Mouse (Mus musculus): Measurements from ENCODE around the gene Srxn1. TPM values are rescaled to one million over a fixed set of nuclear protein-coding genes. Genes with fewer than 3 reads are reported as not detected.

The Srxn1 gene
- polyA plus RNA-seq, 1 experiment from 2014 or later: 7.7 TPM

DNA sequence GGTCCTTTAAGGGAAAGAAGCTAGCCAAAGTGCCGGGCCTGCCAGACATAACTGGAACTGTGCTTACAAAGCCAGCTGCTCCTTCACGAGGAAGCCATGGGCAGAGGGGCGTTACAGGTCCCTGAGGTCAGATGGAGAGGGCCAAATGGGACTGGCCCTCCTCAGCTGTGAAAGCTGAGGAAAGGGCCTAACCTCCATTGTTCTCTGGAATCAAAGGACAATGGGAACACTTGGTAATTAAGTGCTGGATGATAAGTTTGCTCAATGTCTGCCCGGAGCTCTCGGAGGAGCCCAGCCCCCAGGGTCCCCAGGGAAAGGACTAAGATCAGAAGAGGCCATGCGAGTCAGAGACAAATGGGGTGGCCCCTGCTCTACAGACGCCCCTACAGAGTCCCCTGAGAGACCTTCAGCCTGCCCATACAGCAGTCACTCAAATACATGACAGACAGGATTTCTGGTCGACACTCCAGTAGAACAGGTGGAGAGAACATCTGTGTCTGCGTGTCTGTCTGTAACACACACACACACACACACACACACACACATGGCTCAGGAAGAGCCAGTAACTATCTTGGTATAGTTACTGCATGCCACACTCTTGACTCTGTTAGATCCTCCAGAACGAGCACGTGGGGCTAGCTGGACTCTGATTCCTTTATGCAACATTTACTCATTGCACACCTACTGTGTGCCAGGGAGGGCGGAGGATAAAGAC, 13.8 kb upstream of the Srxn1 start:
- Histone ChIP-seq H3K9me3 (no peaks in the 10 kb centered on the region), H3K27ac (replicated peaks) (no peak overlapping the region), H3K36me3 (no peaks in the 10 kb centered on the region), H3K4me3 (no peak overlapping the region), H3K9ac (no peak overlapping the region), H3K27me3 (replicated peaks) (peaks cover 86% of the 10 kb centered on the region), H3K4me2 (no peak overlapping the region), H3K4me1 (peaks cover 35% of the 10 kb centered on the region)
- ATAC-seq (ENCODE audit: extremely low read depth, insufficient number of reproducible peaks, low FRiP score, low TSS enrichment): no peak
- WGBS: 36% methylated on average over 12 of the region's 12 CpGs

DNA sequence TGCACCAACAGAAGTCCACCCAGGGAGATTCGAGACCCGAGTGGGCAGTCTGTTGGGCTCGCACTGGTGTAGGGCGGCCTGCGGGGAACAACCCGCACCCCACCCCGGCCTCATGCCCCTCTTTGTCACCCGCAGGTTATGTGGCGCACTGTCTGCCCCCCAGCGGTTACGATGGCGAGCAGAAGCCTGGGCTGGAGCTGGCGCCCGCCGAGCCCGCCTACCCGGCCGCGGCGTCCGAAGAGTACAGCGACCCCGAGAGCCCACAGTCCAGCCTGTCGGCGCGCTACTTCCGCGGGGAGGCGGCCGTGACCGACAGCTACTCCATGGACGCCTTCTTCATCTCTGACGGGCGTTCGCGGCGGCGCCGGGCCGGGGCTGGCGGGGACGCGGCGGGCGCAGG, 12.4 kb upstream of the Srxn1 start:
- peak overlapping the region; percentile 75 for H3K4me2 ChIP-seq
- H3K27me3 ChIP-seq (replicated peaks): peaks cover 97% of the 10 kb centered on the region
- no peaks in the 10 kb centered on the region for H3K36me3 ChIP-seq
- WGBS: 3% methylated on average over 38 of the region's 45 CpGs
- H3K4me1 ChIP-seq: peaks cover 21% of the 10 kb centered on the region
- H3K9me3 ChIP-seq: no peaks in the 10 kb centered on the region
- H3K9ac ChIP-seq: peak overlapping the region; percentile 70
- peak overlapping the region; percentile 54 for H3K4me3 ChIP-seq
- no peak overlapping the region for H3K27ac ChIP-seq (replicated peaks)
- ATAC-seq (ENCODE audit: extremely low read depth, insufficient number of reproducible peaks, low FRiP score, low TSS enrichment): no peak

DNA sequence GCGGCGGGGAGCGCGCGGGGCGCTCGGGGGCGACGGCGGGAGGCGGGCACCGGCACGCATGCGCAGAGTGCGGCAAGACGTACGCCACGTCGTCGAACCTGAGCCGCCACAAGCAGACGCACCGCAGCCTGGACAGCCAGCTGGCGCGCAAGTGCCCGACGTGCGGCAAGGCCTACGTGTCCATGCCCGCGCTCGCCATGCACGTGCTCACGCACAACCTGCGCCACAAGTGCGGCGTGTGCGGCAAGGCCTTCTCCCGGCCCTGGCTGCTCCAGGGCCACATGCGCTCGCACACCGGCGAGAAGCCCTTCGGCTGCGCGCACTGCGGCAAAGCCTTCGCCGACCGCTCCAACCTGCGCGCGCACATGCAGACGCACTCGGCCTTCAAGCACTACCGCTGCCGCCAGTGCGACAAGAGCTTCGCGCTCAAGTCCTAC, 11.9 kb upstream of the Srxn1 start:
- ATAC-seq (ENCODE audit: extremely low read depth, insufficient number of reproducible peaks, low FRiP score, low TSS enrichment): no peak
- Histone ChIP-seq H3K36me3 (no peaks in the 10 kb centered on the region), H3K4me3 (peak overlapping the region; percentile 54), H3K9me3 (no peaks in the 10 kb centered on the region), H3K27me3 (replicated peaks) (peaks cover 98% of the 10 kb centered on the region), H3K9ac (peak overlapping the region; percentile 70), H3K27ac (replicated peaks) (no peak overlapping the region), H3K4me1 (peaks cover 18% of the 10 kb centered on the region), H3K4me2 (peak overlapping the region; percentile 75)
- 4% methylated on average over 58 of the region's 60 CpGs for WGBS

DNA sequence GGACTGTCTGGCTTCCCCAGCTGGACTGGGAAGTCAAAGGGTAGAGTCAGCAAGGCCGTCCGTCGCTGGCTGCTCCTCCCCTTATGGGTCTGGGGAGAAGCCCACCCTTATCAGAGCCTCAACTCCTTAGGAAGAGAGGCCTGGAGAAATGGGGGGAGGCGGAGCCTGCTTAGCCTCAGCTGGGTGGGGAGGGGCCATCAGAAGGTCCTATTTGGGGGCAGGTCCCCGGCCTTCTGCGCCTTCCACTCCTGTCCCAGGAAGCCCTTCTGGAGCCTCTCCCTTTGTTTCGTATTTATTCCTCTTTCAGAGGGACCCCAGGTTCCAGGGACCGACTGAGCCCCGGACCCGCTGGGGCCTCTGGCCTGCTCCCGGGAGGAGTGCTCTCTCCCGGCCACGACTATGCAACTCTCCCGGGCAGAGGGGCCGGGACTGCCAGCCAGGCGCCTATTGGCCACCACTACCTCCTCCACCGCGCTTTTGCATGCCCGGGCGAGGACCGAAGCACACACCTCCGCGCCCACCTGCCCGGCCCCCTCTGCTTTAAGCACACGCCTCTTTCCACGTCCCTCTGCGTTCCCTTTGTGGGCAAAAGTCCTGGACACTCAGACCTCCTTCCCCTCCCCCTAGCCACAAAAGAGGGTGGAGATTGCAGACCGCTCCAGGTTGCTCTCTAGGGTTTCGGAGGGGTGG, 10.3 kb upstream of the Srxn1 start:
- H3K9ac ChIP-seq: peak overlapping the region; percentile 37
- H3K27ac ChIP-seq (replicated peaks): no peak overlapping the region

DNA sequence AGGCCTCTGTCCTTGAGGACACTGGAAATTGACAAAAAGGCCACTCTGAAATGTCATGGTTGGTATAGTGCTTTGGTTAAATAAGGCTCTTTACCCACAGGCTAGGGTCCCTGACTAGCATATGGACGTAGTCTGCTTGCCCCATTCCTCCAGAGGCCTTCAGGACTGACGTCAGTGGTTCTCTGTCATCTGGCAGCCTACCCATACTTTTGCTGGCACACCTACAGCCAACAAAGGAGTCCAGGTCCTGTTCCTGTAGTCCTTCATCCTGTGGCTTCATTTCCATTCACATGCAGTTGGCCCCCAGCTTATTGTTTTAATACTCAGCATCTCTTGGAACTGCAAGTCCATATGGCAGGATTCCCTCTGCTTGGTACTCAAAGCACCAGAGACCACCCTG, 8.4 kb upstream of the Srxn1 start:
- no peak overlapping the region for H3K9ac ChIP-seq
- no peak overlapping the region for H3K4me3 ChIP-seq
- H3K27me3 ChIP-seq (replicated peaks): peaks cover 97% of the 10 kb centered on the region
- no peak overlapping the region for H3K27ac ChIP-seq (replicated peaks)
- ATAC-seq (ENCODE audit: extremely low read depth, insufficient number of reproducible peaks, low FRiP score, low TSS enrichment): no peak
- WGBS: 61% methylated on average over 2 of the region's 2 CpGs
- H3K36me3 ChIP-seq: no peaks in the 10 kb centered on the region
- no peaks in the 10 kb centered on the region for H3K9me3 ChIP-seq
- H3K4me2 ChIP-seq: no peak overlapping the region
- peaks cover 18% of the 10 kb centered on the region for H3K4me1 ChIP-seq

More for the DNA sequence above, 10.3 kb upstream of the Srxn1 start:
- 5% methylated on average over 29 of the region's 29 CpGs for WGBS
- no peak for ATAC-seq (ENCODE audit: extremely low read depth, insufficient number of reproducible peaks, low FRiP score, low TSS enrichment)
- Histone ChIP-seq H3K4me1 (peaks cover 18% of the 10 kb centered on the region), H3K4me2 (peak overlapping the region; percentile 56), H3K36me3 (no peaks in the 10 kb centered on the region), H3K27me3 (replicated peaks) (peaks cover 98% of the 10 kb centered on the region), H3K9me3 (no peaks in the 10 kb centered on the region), H3K4me3 (peak overlapping the region; percentile 29)

DNA sequence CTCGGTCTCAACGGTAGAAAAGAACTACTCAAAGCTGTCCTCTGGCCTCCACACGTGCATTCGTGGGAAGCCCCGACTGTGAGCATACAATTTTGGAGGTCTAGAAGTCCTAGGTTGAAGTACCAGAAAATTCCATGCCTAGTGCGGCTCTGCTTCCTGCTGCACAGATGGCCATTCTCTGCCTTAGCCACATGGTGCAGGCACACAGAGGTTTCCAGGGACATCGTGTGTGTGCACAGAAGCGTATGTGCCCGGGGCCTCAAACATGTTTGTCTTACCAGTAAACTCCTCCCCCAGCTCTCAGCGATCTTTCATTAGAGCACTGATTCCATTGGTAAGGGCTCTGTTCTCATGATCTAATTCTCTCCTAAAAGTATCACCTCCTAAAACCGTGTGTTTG, 7.4 kb upstream of the Srxn1 start:
- Histone ChIP-seq H3K27ac (replicated peaks) (no peak overlapping the region), H3K9me3 (no peaks in the 10 kb centered on the region), H3K4me1 (peaks cover 18% of the 10 kb centered on the region), H3K4me3 (no peak overlapping the region), H3K4me2 (no peak overlapping the region), H3K36me3 (no peaks in the 10 kb centered on the region), H3K27me3 (replicated peaks) (peaks cover 97% of the 10 kb centered on the region), H3K9ac (no peak overlapping the region)
- ATAC-seq (ENCODE audit: extremely low read depth, insufficient number of reproducible peaks, low FRiP score, low TSS enrichment): no peak
- WGBS: 77% methylated on average over 11 of the region's 11 CpGs

DNA sequence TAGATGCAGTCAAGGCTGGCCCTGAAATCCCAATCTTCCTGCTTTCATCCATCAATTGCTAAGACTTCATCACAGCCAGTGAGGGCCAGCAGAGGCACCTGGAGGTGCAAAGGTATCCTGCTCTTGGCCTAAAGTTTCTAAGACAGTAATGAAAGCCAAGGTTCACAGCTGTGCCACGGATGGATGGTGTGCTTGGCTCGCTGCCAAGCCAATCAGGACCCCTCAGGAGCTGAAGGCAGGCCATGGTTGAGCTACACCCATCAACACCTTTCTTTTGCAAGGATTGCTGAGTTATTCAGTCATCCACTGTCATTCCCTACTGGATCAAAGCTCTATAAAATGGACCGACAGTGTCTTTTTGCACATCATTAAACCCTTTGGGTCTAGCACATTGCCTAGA, 5.8 kb upstream of the Srxn1 start:
- no peak overlapping the region for H3K9ac ChIP-seq
- peaks cover 8% of the 10 kb centered on the region for H3K4me1 ChIP-seq
- H3K9me3 ChIP-seq: no peaks in the 10 kb centered on the region
- no peak for ATAC-seq (ENCODE audit: extremely low read depth, insufficient number of reproducible peaks, low FRiP score, low TSS enrichment)
- peaks cover 87% of the 10 kb centered on the region for H3K27me3 ChIP-seq (replicated peaks)
- no peaks in the 10 kb centered on the region for H3K36me3 ChIP-seq
- 59% methylated on average over 3 of the region's 3 CpGs for WGBS
- H3K4me2 ChIP-seq: no peak overlapping the region
- H3K27ac ChIP-seq (replicated peaks): no peak overlapping the region
- no peak overlapping the region for H3K4me3 ChIP-seq

DNA sequence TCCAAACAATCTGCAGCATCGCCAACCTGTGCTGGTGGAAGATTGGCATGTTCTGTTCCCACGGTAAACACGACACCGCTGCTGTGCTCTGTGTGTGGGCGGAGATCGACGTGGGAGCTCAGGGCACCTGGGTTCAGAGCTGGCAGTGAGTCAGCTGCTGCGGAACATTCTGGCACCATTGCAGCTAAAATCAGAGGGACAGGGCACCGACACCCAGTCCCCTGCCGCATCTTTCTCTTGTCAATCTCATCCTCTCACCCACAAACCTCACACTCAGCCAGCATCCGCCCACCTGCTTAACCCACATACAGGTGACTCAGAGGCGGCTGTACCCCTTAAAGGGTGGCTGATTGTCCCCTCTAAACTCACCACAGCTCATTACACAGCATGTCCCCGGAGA, 3.6 kb upstream of the Srxn1 start:
- no peaks in the 10 kb centered on the region for H3K9me3 ChIP-seq
- H3K27me3 ChIP-seq (replicated peaks): peaks cover 65% of the 10 kb centered on the region
- no peak overlapping the region for H3K9ac ChIP-seq
- H3K4me3 ChIP-seq: no peak overlapping the region
- ATAC-seq (ENCODE audit: extremely low read depth, insufficient number of reproducible peaks, low FRiP score, low TSS enrichment): no peak
- no peaks in the 10 kb centered on the region for H3K36me3 ChIP-seq
- no peak overlapping the region for H3K27ac ChIP-seq (replicated peaks)
- WGBS: 66% methylated on average over 13 of the region's 13 CpGs
- H3K4me1 ChIP-seq: peaks cover 15% of the 10 kb centered on the region
- H3K4me2 ChIP-seq: no peak overlapping the region

DNA sequence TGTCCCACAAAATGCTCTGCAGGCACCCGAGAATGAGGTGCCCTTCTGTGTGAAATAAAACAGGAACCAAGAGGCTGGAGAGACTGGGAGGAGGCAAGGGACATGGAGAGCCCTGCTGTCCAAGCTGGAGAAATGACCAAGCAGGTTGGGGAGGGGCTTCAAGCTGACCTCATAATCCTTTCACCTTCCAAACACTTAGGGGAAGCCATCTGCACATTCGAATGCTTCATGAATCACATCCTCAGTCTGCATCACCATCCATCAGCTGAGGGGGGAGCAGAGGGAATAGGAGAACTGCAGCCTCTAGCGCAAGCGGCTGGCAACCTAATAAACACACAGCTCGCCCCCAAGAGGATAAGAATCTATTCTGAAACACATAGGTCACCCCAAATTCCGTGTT, 2.9 kb upstream of the Srxn1 start:
- Histone ChIP-seq H3K27ac (replicated peaks) (no peak overlapping the region), H3K9me3 (no peaks in the 10 kb centered on the region), H3K4me2 (no peak overlapping the region), H3K9ac (no peak overlapping the region), H3K36me3 (no peaks in the 10 kb centered on the region), H3K4me1 (peaks cover 15% of the 10 kb centered on the region), H3K4me3 (no peak overlapping the region), H3K27me3 (replicated peaks) (peaks cover 59% of the 10 kb centered on the region)
- WGBS: 58% methylated on average over 6 of the region's 6 CpGs
- ATAC-seq (ENCODE audit: extremely low read depth, insufficient number of reproducible peaks, low FRiP score, low TSS enrichment): no peak

DNA sequence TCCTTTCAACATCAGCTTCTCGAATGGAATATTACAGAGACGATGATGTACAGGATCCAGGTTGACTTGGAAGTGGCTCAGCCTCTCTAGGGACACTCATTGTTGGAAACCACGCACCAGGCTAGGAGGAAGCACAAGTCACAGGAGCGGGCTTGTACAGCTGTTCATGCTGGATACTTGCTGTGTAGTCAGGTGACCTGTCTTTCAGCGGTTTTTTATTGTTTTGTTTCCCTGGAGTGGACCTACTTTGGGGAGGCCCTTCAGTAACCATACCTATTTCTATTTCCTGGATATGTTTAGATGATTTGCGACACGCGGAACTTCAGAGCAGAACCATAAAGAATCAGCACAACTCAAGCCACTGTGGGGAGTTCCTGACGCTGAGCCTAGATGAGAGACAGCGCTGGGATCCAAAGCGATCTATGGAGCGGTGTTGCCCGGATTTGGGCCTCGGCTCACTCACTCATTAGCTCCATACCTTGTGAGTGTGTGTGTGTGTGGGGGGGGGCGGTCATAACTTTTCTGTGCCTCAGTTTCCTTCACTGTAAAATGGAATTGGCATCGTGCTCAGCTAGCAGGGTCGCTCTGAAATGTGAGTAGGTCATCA, 502 bp upstream of the Srxn1 start:
- Histone ChIP-seq H3K36me3 (peaks cover 8% of the 10 kb centered on the region; the same call in 1 of the 2 replicates), H3K27ac (replicated peaks) (peak overlapping the region; percentile 67), H3K4me1 (peaks cover 15% of the 10 kb centered on the region), H3K4me3 (peak overlapping the region; percentile 77), H3K9ac (peak overlapping the region; percentile 88), H3K27me3 (replicated peaks) (peaks cover 40% of the 10 kb centered on the region), H3K9me3 (no peaks in the 10 kb centered on the region), H3K4me2 (peak overlapping the region; percentile 87)
- 21% methylated on average over 17 of the region's 17 CpGs for WGBS
- ATAC-seq (ENCODE audit: extremely low read depth, insufficient number of reproducible peaks, low FRiP score, low TSS enrichment): no peak

DNA sequence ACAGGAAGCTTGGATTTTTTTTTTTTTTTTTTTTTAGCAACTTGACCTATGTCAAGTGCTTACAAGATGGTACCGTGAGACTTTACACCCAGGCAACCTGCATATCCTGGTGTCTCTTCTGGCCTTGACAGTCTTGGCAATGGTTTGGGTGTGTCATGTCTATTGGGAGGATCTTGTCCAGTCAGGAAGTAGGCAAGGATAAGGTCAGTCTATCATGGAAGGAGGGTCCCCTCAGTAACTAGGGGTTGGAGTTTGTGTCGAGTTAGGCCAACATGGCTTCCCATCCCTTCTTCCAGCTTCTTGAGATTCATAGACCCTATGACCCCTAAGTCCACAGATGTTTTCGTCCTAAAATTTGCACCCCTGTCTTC, 894 bp downstream of the Srxn1 start:
- peaks cover 32% of the 10 kb centered on the region for H3K27me3 ChIP-seq (replicated peaks)
- no peaks in the 10 kb centered on the region for H3K9me3 ChIP-seq
- ATAC-seq (ENCODE audit: extremely low read depth, insufficient number of reproducible peaks, low FRiP score, low TSS enrichment): no peak
- H3K4me3 ChIP-seq: peak overlapping the region; percentile 77
- WGBS: 80% methylated on average over 3 of the region's 3 CpGs
- H3K9ac ChIP-seq: peak overlapping the region; percentile 88
- H3K27ac ChIP-seq (replicated peaks): 0 out of 2 replicates have a peak overlapping the region, but pooled peaks have one; percentile 15
- H3K4me2 ChIP-seq: peak overlapping the region; percentile 87
- peaks cover 18% of the 10 kb centered on the region for H3K4me1 ChIP-seq
- H3K36me3 ChIP-seq: peaks cover 8% of the 10 kb centered on the region; the same call in 1 of the 2 replicates
